Mouse (Mus musculus): ENCODE data around the gene Zfp28. TPM values are rescaled to one million over a fixed set of nuclear protein-coding genes. Genes with fewer than 3 reads are reported as not detected.

The Zfp28 gene
- total and polyA plus RNA-seq, 3 experiments: 0.82 to 1.2 (median 1.1) TPM

- Histone ChIP-seq H3K27me3 (replicated peaks) (peaks cover 27% of the 10 kb centered on the region), H3K79me2 (replicated peaks; ENCODE audit: control insufficient read depth, extremely low read depth, insufficient read depth, poor library complexity, severe bottlenecking) (no peaks in the 10 kb centered on the region), H3K4me1 (ENCODE audit: control insufficient read depth in 1 of 2, insufficient read depth in 2 of 2) (no peaks in the 10 kb centered on the region), H3K36me3 (replicated peaks in 1 of 2; ENCODE audit: control insufficient read depth in 1 of 2, insufficient read depth in 1 of 2, low read length in 1 of 2) (no peaks in the 10 kb centered on the region), H3K4me3 (replicated peaks in 1 of 3; ENCODE audit: low read depth in 2 of 3, low read length in 2 of 3, poor library complexity in 1 of 3) (no peak overlapping the region), H3K27ac (ENCODE audit: insufficient read depth, low read depth) (no peak overlapping the region), H3K4me2 (ENCODE audit: insufficient read depth, low read depth, poor library complexity, severe bottlenecking) (no peak overlapping the region), H3K9ac (ENCODE audit: insufficient read depth, low read depth) (no peak overlapping the region), H3K9me3 (replicated peaks; ENCODE audit: low read length) (peaks cover 10% of the 10 kb centered on the region)
- dilution Hi-C loops (cut with MboI; ENCODE audit: extremely low pct_ligation_motif_present, extremely low pct_unique_long_range_greater_than_20kb, low sequenced_read_pairs) (no loop called here), in situ Hi-C loops (cut with MboI; ENCODE audit: low pct_ligation_motif_present, low pct_unique_long_range_greater_than_20kb, low sequenced_read_pairs) (loop anchor here (25.0 kb wide), 2 partner anchors 303 to 553 kb away; no protein-coding TSS in a partner anchor)
- peak; percentile 45 for DNase-seq (ENCODE audit: extremely low read depth)
- TF ChIP-seq RAD21 (IDR thresholded peaks at IDR 0.05; ENCODE audit: low read depth, low read length) (peak; percentile 83), CTCF (conservative IDR thresholded peaks at IDR 0.05 in 1 of 2, IDR thresholded peaks at IDR 0.05 in 1 of 2; ENCODE audit: low read depth in 2 of 2, low read length in 2 of 2) (peak; percentile 30 to 71; a peak in 3 of 4 replicates), SMC3 (IDR thresholded peaks at IDR 0.05; ENCODE audit: low read depth, low read length) (peak; percentile 35), IRF4 (IDR thresholded peaks at IDR 0.05; ENCODE audit: low read depth, low read length) (no peak)
Observed at GRCm38 (mm10) chr7:6358937-6359590, 24.0 kb upstream of the Zfp28 start.

- Histone ChIP-seq H3K27me3 (replicated peaks) (peaks cover 18% of the 10 kb centered on the region), H3K9me3 (replicated peaks; ENCODE audit: low read length) (peaks cover 10% of the 10 kb centered on the region), H3K27ac (ENCODE audit: insufficient read depth, low read depth) (no peak overlapping the region), H3K4me1 (ENCODE audit: control insufficient read depth in 1 of 2, insufficient read depth in 2 of 2) (no peaks in the 10 kb centered on the region), H3K4me3 (replicated peaks in 1 of 3; ENCODE audit: low read depth in 2 of 3, low read length in 2 of 3, poor library complexity in 1 of 3) (no peak overlapping the region), H3K9ac (ENCODE audit: insufficient read depth, low read depth) (no peak overlapping the region), H3K36me3 (replicated peaks in 1 of 2; ENCODE audit: control insufficient read depth in 1 of 2, insufficient read depth in 1 of 2, low read length in 1 of 2) (no peaks in the 10 kb centered on the region), H3K4me2 (ENCODE audit: insufficient read depth, low read depth, poor library complexity, severe bottlenecking) (no peak overlapping the region), H3K79me2 (replicated peaks; ENCODE audit: control insufficient read depth, extremely low read depth, insufficient read depth, poor library complexity, severe bottlenecking) (no peaks in the 10 kb centered on the region)
- in situ Hi-C loops (cut with MboI; ENCODE audit: low pct_ligation_motif_present, low pct_unique_long_range_greater_than_20kb, low sequenced_read_pairs): loop anchor here (25.0 kb wide), 2 partner anchors 302 to 552 kb away; no protein-coding TSS in a partner anchor
- no peak for DNase-seq (ENCODE audit: extremely low read depth)
- dilution Hi-C loops (cut with MboI; ENCODE audit: extremely low pct_ligation_motif_present, extremely low pct_unique_long_range_greater_than_20kb, low sequenced_read_pairs): no loop called here
- TF ChIP-seq CHD2 (IDR thresholded peaks at IDR 0.05; ENCODE audit: low read length): no peak
Observed at GRCm38 (mm10) chr7:6360477-6361060, 22.5 kb upstream of the Zfp28 start.

DNA sequence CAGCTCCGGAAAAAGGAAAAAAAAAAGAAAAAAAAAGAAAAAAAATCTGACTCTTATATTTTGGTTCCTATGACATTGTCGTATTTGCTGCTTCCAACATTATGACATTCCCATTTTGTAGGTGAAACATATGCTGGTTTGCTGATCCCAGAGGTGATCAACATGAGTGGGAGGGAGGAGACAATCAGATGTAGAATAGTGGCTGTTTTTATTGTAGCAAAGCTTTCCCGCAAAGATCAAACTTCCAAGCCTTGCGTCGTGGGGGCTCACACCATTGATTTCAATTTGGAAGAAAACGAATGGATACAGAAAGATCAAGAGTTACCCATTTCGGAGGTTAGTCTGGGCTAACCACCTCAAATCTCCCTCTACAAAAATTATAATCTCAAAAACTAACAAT lies 21.3 kb upstream of the Zfp28 start:
- TF ChIP-seq POLR2AphosphoS2 (IDR thresholded peaks at IDR 0.05; ENCODE audit: low read depth, low read length) (no peak), ELF1 (IDR thresholded peaks at IDR 0.05; ENCODE audit: low read depth, low read length) (no peak)
- dilution Hi-C loops (cut with MboI; ENCODE audit: extremely low pct_ligation_motif_present, extremely low pct_unique_long_range_greater_than_20kb, low sequenced_read_pairs) (no loop called here), in situ Hi-C loops (cut with MboI; ENCODE audit: low pct_ligation_motif_present, low pct_unique_long_range_greater_than_20kb, low sequenced_read_pairs) (loop anchor here (25.0 kb wide), 2 partner anchors 301 to 551 kb away; no protein-coding TSS in a partner anchor)
- H3K9me3 ChIP-seq (replicated peaks; ENCODE audit: low read length): peaks cover 10% of the 10 kb centered on the region
- no peak overlapping the region for H3K27ac ChIP-seq (ENCODE audit: insufficient read depth, low read depth)
- H3K4me1 ChIP-seq (ENCODE audit: control insufficient read depth in 1 of 2, insufficient read depth in 2 of 2): no peaks in the 10 kb centered on the region
- DNase-seq (ENCODE audit: extremely low read depth): no peak
- no peaks in the 10 kb centered on the region for H3K79me2 ChIP-seq (replicated peaks; ENCODE audit: control insufficient read depth, extremely low read depth, insufficient read depth, poor library complexity, severe bottlenecking)
- H3K9ac ChIP-seq (ENCODE audit: insufficient read depth, low read depth): no peak overlapping the region
- H3K36me3 ChIP-seq (replicated peaks in 1 of 2; ENCODE audit: control insufficient read depth in 1 of 2, insufficient read depth in 1 of 2, low read length in 1 of 2): no peaks in the 10 kb centered on the region
- H3K4me3 ChIP-seq (replicated peaks in 1 of 3; ENCODE audit: low read depth in 2 of 3, low read length in 2 of 3, poor library complexity in 1 of 3): no peak overlapping the region
- no peak overlapping the region for H3K4me2 ChIP-seq (ENCODE audit: insufficient read depth, low read depth, poor library complexity, severe bottlenecking)
- peaks cover 8% of the 10 kb centered on the region for H3K27me3 ChIP-seq (replicated peaks)

Data from CH12.LX (cell line).